Mouse (Mus musculus) adrenal gland, postnatal 0 days (tissue): ENCODE data around the gene Myg1. TPM values are rescaled to one million over a fixed set of nuclear protein-coding genes. Genes with fewer than 3 reads are reported as not detected.

Source experiments
- polyA plus RNA-seq: library from polyadenylated mRNA; unstranded; fragments of >200 nt; fragmentation: Nextera tagmentation; extraction: Ambion mirVana; gene quantifications from 2 replicates; pipeline ENCODE4 v1.2.1, GENCODE M21; 2015

Myg1 gene
- polyA plus RNA-seq: 70.0 and 81.2 TPM in 2 replicates

GRCm38 (mm10) chr15:102331610-102332015, at the start of gene Myg1:
TSS of gene Myg1 (plus strand) at chr15:102331709.

GRCm38 (mm10) chr15:102295633-102296367, 35.7 kb upstream of the Myg1 start, which contains the start of gene Espl1:
TSS of gene Espl1 (plus strand) at chr15:102296266.

GRCm38 (mm10) chr15:102326022-102326576, 5.4 kb upstream of the Myg1 start, which contains the start of gene Pfdn5:
TSS of gene Pfdn5 (plus strand) at chr15:102326116.

GRCm38 (mm10) chr15:102350138-102350941, 18.8 kb downstream of the Myg1 start, which contains the start of gene Aaas:
TSS of gene Aaas (minus strand) at chr15:102350771.

DNA sequence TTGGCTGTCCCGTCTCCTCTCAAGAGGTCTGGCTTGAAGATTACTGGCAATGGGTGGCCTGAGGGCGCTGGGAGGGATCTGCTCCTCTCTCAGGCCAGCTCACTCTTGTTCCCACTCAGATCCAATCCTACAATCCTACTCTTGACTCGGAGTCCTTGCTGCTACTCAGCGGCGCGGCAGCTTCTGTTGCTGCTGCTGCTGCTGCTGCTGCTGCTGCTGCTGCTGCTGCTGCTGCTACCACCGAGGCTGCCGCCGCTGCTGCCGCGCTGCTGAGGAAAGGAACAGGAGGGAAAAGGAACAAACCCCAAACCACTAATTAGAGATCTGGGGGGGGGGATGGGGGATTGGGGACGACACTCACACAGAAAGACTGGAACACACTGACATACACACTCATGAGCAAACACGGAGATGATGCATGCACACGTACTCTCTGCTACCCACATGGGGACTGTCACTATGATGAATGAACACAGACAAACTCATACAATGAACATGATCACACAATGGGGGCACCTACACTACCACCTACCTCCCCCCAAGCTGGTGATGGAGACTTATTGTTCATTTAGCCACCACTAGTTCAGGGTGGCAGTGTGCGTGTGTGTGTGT, 35.3 kb downstream of the Myg1 start, which contains the start of gene Sp7:
Gene Sp7, minus strand, starts transcription at position 450 of the 612 bp plus-strand sequence.

Other genes starting within 250 kb of the Myg1 start
- gene Tns2, start 231.3 kb upstream of the Myg1 start, polyA plus RNA-seq: 30.7 and 39.4 TPM in 2 replicates
- 25.6 and 29.0 TPM in 2 replicates for gene Spryd3, start 195.5 kb upstream of the Myg1 start, polyA plus RNA-seq
- 140 and 238 TPM in 2 replicates for gene Igfbp6, start 187.3 kb upstream of the Myg1 start, polyA plus RNA-seq
- gene Soat2, start 181.2 kb upstream of the Myg1 start, polyA plus RNA-seq: 0.69 and 0.79 TPM in 2 replicates
- 24.1 and 32.2 TPM in 2 replicates for gene Zfp740, start 128.5 kb upstream of the Myg1 start, polyA plus RNA-seq
- gene Csad, start 127.0 kb upstream of the Myg1 start, polyA plus RNA-seq: 66.5 and 80.5 TPM in 2 replicates
- 0.90 and 2.7 TPM in 2 replicates for gene Itgb7, start 99.8 kb upstream of the Myg1 start, polyA plus RNA-seq
- 16.1 and 19.9 TPM in 2 replicates for gene Rarg, start 74.2 kb upstream of the Myg1 start, polyA plus RNA-seq
- gene Gm9918, start 61.1 kb upstream of the Myg1 start, polyA plus RNA-seq: 0.19 and 0.49 TPM in 2 replicates
- 42.8 and 60.8 TPM in 2 replicates for gene Mfsd5, start 52.3 kb upstream of the Myg1 start, polyA plus RNA-seq
- gene Espl1, start 35.4 kb upstream of the Myg1 start, polyA plus RNA-seq: 4.3 and 4.6 TPM in 2 replicates
- 557 and 831 TPM in 2 replicates for gene Pfdn5, start 5.6 kb upstream of the Myg1 start, polyA plus RNA-seq
- 20.1 and 31.7 TPM in 2 replicates for gene Aaas, start 19.1 kb downstream of the Myg1 start, polyA plus RNA-seq
- gene Sp7, start 35.5 kb downstream of the Myg1 start, polyA plus RNA-seq: 0.10 and 0.27 TPM in 2 replicates
- gene Sp1, start 74.4 kb downstream of the Myg1 start, polyA plus RNA-seq: 3.7 and 3.8 TPM in 2 replicates
- 1.2 and 2.9 TPM in 2 replicates for gene Amhr2, start 113.7 kb downstream of the Myg1 start, polyA plus RNA-seq
- gene Prr13, start 127.3 kb downstream of the Myg1 start, polyA plus RNA-seq: 115 and 172 TPM in 2 replicates
- gene Pcbp2, start 138.8 kb downstream of the Myg1 start, polyA plus RNA-seq: 120 and 135 TPM in 2 replicates
- gene Gm10337, start 172.0 kb downstream of the Myg1 start, polyA plus RNA-seq: 5.6 and 8.0 TPM in 2 replicates
- gene Map3k12, start 185.4 kb downstream of the Myg1 start, polyA plus RNA-seq: 9.7 and 11.3 TPM in 2 replicates
- gene Tarbp2, start 186.5 kb downstream of the Myg1 start, polyA plus RNA-seq: 33.9 and 41.3 TPM in 2 replicates
- gene Npff, start 193.2 kb downstream of the Myg1 start, polyA plus RNA-seq: 1.3 TPM in 2 replicates